In genomic region chr4:56001312-56001731, GRCm38 (mm10) we compare ENCODE assay signal across 10 mouse cellular contexts.
DNase-seq lines count a peak whose midpoint lies in the region; ATAC-seq lines count a peak whose summit lies in the region.
"Had no signal": no experiment of that assay in that cellular context is flagged by ENCODE, and none has a peak within 500 bp of the region (broad histone marks: within the 10 kb centered on the region; RNA-seq: fewer than 3 reads in every experiment).

No protein-coding gene starts in this region.

- no peaks in the 10 kb centered on the region for H3K36me3 ChIP-seq in hindbrain, embryonic 14.5 days (replicated peaks; ENCODE audit: control insufficient read depth, insufficient read depth)

- H3K27ac ChIP-seq in hindbrain, embryonic 14.5 days = no peak overlapping the region; the same call in 1 of the 2 replicates

- H3K4me2 ChIP-seq in hindbrain, embryonic 14.5 days (replicated peaks) = no peak overlapping the region

- WGBS in hindbrain, embryonic 14.5 days = 45% methylated on average over 3 of the region's 3 CpGs

- H3K9me3 ChIP-seq in hindbrain, embryonic 14.5 days (ENCODE audit: control insufficient read depth, low read length) = no peaks in the 10 kb centered on the region

- no peak overlapping the region for H3K9ac ChIP-seq in hindbrain, embryonic 14.5 days

- peak; percentile 13 for DNase-seq in adrenal gland, postnatal 14 days
- no peak for DNase-seq in adrenal gland, adult 8-10 months
- DNase-seq in kidney, postnatal 4 days = peak; percentile 5 to 7
- no peak for DNase-seq in kidney, adult 18-20 months
- peak; percentile 11 for DNase-seq in 3T3-L1 (ENCODE audit: low read depth, low spot score)
- peak; percentile 74 for DNase-seq in hindbrain, embryonic 14.5 days (ENCODE audit: low spot score)
- no peak for DNase-seq in embryo, embryonic 9.5 days (ENCODE audit: extremely low spot score)
- DNase-seq: cerebellum, adult 9-10 months had no signal

- peak; percentile 74; the same call in 1 of the 2 replicates for ATAC-seq in hindbrain, embryonic 14.5 days (ENCODE audit: low FRiP score)
- ATAC-seq in erythroid progenitor cell, adult 5-6 weeks (replicated peaks; ENCODE audit: low FRiP score, poor library complexity, severe bottlenecking) = no peak
- ATAC-seq: intestine, embryonic 16.5 days had no signal

- no peak overlapping the region for H3K4me3 ChIP-seq in hindbrain, embryonic 14.5 days (replicated peaks; ENCODE audit: low read length)

- H3K4me1 ChIP-seq in hindbrain, embryonic 14.5 days (replicated peaks; ENCODE audit: control insufficient read depth, insufficient read depth, low read length) = no peaks in the 10 kb centered on the region

- H3K27me3 ChIP-seq in hindbrain, embryonic 14.5 days (ENCODE audit: control insufficient read depth, insufficient read depth, low read length) = no peaks in the 10 kb centered on the region

Comparison
In these comparisons a context has a peak if more than half of its experiments do, and no peak if none do; other contexts are left out.
1. DNase-seq: peak in adrenal gland, postnatal 14 days (single experiment), kidney, postnatal 4 days (2 of 2), 3T3-L1 (single experiment) and hindbrain, embryonic 14.5 days (single experiment); none in adrenal gland, adult 8-10 months (single experiment), kidney, adult 18-20 months (single experiment) and embryo, embryonic 9.5 days (single experiment).